Mouse (Mus musculus): ENCODE measurements around the gene Cisd1. TPM values are rescaled to one million over a fixed set of nuclear protein-coding genes. Genes with fewer than 3 reads are reported as not detected.

Cisd1 gene
- 35.6 TPM for polyA plus RNA-seq (2014; fragmentation: Illumina TruSeq; extraction: RNeasy Lipid Tissue Mini Kit (QIAGEN cat#74804); ENCODE audit: low read depth, low replicate concordance)

GRCm38 (mm10) chr10:71344579-71345143 is at the start of gene Cisd1:
Gene Cisd1, minus strand, starts transcription at chr10:71344954.

GRCm38 (mm10) chr10:71347509-71347949 is 2.8 kb upstream of the Cisd1 start, which contains the start of gene Ipmk:
Gene Ipmk, plus strand, starts transcription at chr10:71347763.

GRCm38 (mm10) chr10:71285126-71285580 is 59.6 kb downstream of the Cisd1 start, which contains the start of gene Ube2d1:
Gene Ube2d1, minus strand, starts transcription at chr10:71285262.

Other genes starting within 250 kb of the Cisd1 start
- 11.1 TPM for gene Bicc1, start 185.3 kb downstream of the Cisd1 start, polyA plus RNA-seq (2014; fragmentation: Illumina TruSeq; extraction: RNeasy Lipid Tissue Mini Kit (QIAGEN cat#74804); ENCODE audit: low read depth, low replicate concordance)
- gene Tfam, start 106.7 kb downstream of the Cisd1 start, polyA plus RNA-seq (2014; fragmentation: Illumina TruSeq; extraction: RNeasy Lipid Tissue Mini Kit (QIAGEN cat#74804); ENCODE audit: low read depth, low replicate concordance) = 184 TPM
- gene Ube2d1, start 59.7 kb downstream of the Cisd1 start, polyA plus RNA-seq (2014; fragmentation: Illumina TruSeq; extraction: RNeasy Lipid Tissue Mini Kit (QIAGEN cat#74804); ENCODE audit: low read depth, low replicate concordance) = 81.8 TPM
- 207 TPM for gene Ipmk, start 2.8 kb upstream of the Cisd1 start, polyA plus RNA-seq (2014; fragmentation: Illumina TruSeq; extraction: RNeasy Lipid Tissue Mini Kit (QIAGEN cat#74804); ENCODE audit: low read depth, low replicate concordance)

Data from sigmoid colon, adult 10 weeks (tissue).